10 mouse cellular contexts compared by ENCODE assay signal in the genomic region with DNA sequence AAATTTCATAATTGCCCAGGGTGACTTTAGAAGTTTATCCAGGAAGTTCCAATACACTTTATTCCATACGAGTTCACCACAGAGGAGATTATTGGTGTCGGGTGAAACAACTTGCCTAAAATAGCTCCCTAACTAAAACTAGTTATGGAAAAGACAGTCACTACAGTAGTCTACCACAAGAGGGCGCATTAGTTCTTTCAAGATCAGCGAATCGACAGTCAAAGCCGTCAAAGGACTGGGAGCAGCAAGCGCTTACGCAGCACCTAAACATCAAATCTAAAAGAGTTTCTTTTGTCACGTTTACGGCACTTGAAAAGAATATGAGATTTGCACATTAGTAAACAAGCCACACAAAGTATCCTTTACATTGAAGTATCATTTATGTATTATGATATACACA.
A peak's percentile ranks its signal among the peaks of the same experiment; 100 is the strongest.
DNase-seq lines count a peak whose midpoint lies in the region; ATAC-seq lines count a peak whose summit lies in the region.
"Had no signal": no experiment of that assay in that cellular context is flagged by ENCODE, and none has a peak within 500 bp of the region (broad histone marks: within the 10 kb centered on the region; RNA-seq: fewer than 3 reads in every experiment).

No protein-coding gene starts in this region.

- no peak overlapping the region for H3K4me3 ChIP-seq in heart, embryonic 11.5 days (ENCODE audit: low read depth, low read length)
- H3K4me3 ChIP-seq: embryonic facial prominence, embryonic 12.5 days; megakaryocyte, embryonic 14.5 days had no signal

- no peaks in the 10 kb centered on the region for H3K36me3 ChIP-seq in heart, embryonic 11.5 days (ENCODE audit: control insufficient read depth, insufficient read depth, low read length)
- H3K36me3 ChIP-seq: embryonic facial prominence, embryonic 12.5 days had no signal

- no peaks in the 10 kb centered on the region for H3K27me3 ChIP-seq in heart, embryonic 11.5 days (ENCODE audit: control insufficient read depth, insufficient read depth, low read length)
- H3K27me3 ChIP-seq: embryonic facial prominence, embryonic 12.5 days; megakaryocyte, embryonic 14.5 days had no signal

- no peak overlapping the region for H3K4me2 ChIP-seq in heart, embryonic 11.5 days
- H3K4me2 ChIP-seq: embryonic facial prominence, embryonic 12.5 days had no signal

- H3K9ac ChIP-seq in heart, embryonic 11.5 days (ENCODE audit: low read depth, low read length): no peak overlapping the region
- H3K9ac ChIP-seq: embryonic facial prominence, embryonic 12.5 days had no signal

- ATAC-seq in heart, embryonic 11.5 days (replicated peaks; ENCODE audit: insufficient number of reproducible peaks, low FRiP score, low TSS enrichment): no peak
- ATAC-seq in megakaryocyte-erythroid progenitor cell, adult 5-6 weeks (replicated peaks; ENCODE audit: low FRiP score, low TSS enrichment, poor library complexity, severe bottlenecking): peak; percentile 96

- H3K9me3 ChIP-seq in heart, embryonic 11.5 days (replicated peaks; ENCODE audit: control insufficient read depth, low read length): peaks cover 3% of the 10 kb centered on the region
- H3K9me3 ChIP-seq: embryonic facial prominence, embryonic 12.5 days; megakaryocyte, embryonic 14.5 days had no signal

- DNase-seq in heart, adult 8-10 months (ENCODE audit: low spot score): peak; percentile 72
- peak; percentile 76 for DNase-seq in 3T3-L1 (ENCODE audit: low read depth, low spot score)
- peak; percentile 72 for DNase-seq in Muller cell, postnatal 12 days (ENCODE audit: inconsistent ontology term)
- peak; percentile 52 for DNase-seq in embryo, embryonic 11.5 days (ENCODE audit: low read depth, low spot score)
- DNase-seq in induced T-regulatory cell, adult 2 months (ENCODE audit: low read depth): peak; percentile 90
- peak; percentile 22 for DNase-seq in yolk sac, embryonic 10.5 days (ENCODE audit: low spot score)

- no peaks in the 10 kb centered on the region for H3K4me1 ChIP-seq in heart, embryonic 11.5 days (ENCODE audit: control insufficient read depth, insufficient read depth, low read length)
- H3K4me1 ChIP-seq: embryonic facial prominence, embryonic 12.5 days; megakaryocyte, embryonic 14.5 days had no signal

- H3K27ac ChIP-seq in heart, embryonic 11.5 days (ENCODE audit: low read depth, low read length): no peak overlapping the region
- H3K27ac ChIP-seq: embryonic facial prominence, embryonic 12.5 days had no signal

- WGBS in heart, embryonic 11.5 days (ENCODE audit: insufficient replicate concordance): 13% methylated on average over 10 of the region's 10 CpGs

Comparison
In these comparisons a context has a peak if more than half of its experiments do, and no peak if none do; other contexts are left out.
1. DNase-seq: peak in every context shown above with its lines; median percentile 90 in induced T-regulatory cell, adult 2 months; 76 in 3T3-L1; 72 in heart, adult 8-10 months; 72 in Muller cell, postnatal 12 days; 52 in embryo, embryonic 11.5 days; 22 in yolk sac, embryonic 10.5 days.